Mouse (Mus musculus) C2C12 (cell line): ENCODE measurements at regions not wholly inside any gene's neighbourhood (a gene's known extent, or its start where the extent isn't known, plus 50 kb on each side); places are given as distances from the start of the nearest gene placed in this dataset.

ENCODE experiments used
- CEBPB ChIP-seq: IDR thresholded peaks from one replicate; pipeline ENCODE4 v1.6.1; 2011; ENCODE audit warnings: low read depth, mild to moderate bottlenecking, control low read depth, moderate library complexity
- CTCF ChIP-seq: IDR thresholded peaks from one replicate; pipeline ENCODE4 v1.5.1; 2011; ENCODE audit not compliant: control insufficient read depth, insufficient read depth, insufficient read length
- MAX ChIP-seq: IDR thresholded peaks from one replicate; pipeline ENCODE4 v1.6.1; 2011; ENCODE audit warnings: mild to moderate bottlenecking, control low read depth
- USF1 ChIP-seq: IDR thresholded peaks from one replicate; pipeline ENCODE4 v1.6.1; 2011; ENCODE audit warnings: low read depth, mild to moderate bottlenecking, control low read depth, moderate library complexity

GRCm38 (mm10) chr17:16088879-16089618 lies 258.2 kb upstream of the Rgmb start:
- TF ChIP-seq MAX = no peak
- TF ChIP-seq CTCF = no peak
- no peak for TF ChIP-seq CEBPB
- TF ChIP-seq USF1 = no peak
